Mouse (Mus musculus): ENCODE results near the gene Sept8. TPM values are rescaled to one million over a fixed set of nuclear protein-coding genes. Genes with fewer than 3 reads are reported as not detected.

Gene Sept8
- total RNA-seq, 2 experiments from 2014 or later = 206 to 209 TPM

GRCm38 (mm10) chr11:53566646-53567045, 47.6 kb downstream of the Sept8 start:
- no peak for DNase-seq (ENCODE audit: low spot score in 2 of 2)

- DNase-seq (ENCODE audit: low spot score in 2 of 2) = peak; percentile 95 to 96
Measured at GRCm38 (mm10) chr11:53567224-53568014, 48.4 kb downstream of the Sept8 start, which contains the start of gene Kif3a. Kif3a (plus strand) TSS chr11:53567379.

- DNase-seq (ENCODE audit: low spot score in 2 of 2) = no peak
Measured at GRCm38 (mm10) chr11:53580562-53580961, 61.5 kb downstream of the Sept8 start.

GRCm38 (mm10) chr11:53583151-53583550, 64.1 kb downstream of the Sept8 start:
- no peak for DNase-seq (ENCODE audit: low spot score in 2 of 2)

- peak in 1 of 2 experiments; percentile 46 for DNase-seq (ENCODE audit: low spot score in 2 of 2)
Measured at GRCm38 (mm10) chr11:53584849-53585248, 65.8 kb downstream of the Sept8 start.

GRCm38 (mm10) chr11:53585510-53585909, 66.5 kb downstream of the Sept8 start:
- DNase-seq (ENCODE audit: low spot score in 2 of 2) = no peak

GRCm38 (mm10) chr11:53588279-53588678, 69.2 kb downstream of the Sept8 start:
- DNase-seq (ENCODE audit: low spot score in 2 of 2) = no peak

- DNase-seq (ENCODE audit: low spot score in 2 of 2) = peak; percentile 27 to 35
Measured at GRCm38 (mm10) chr11:53590368-53590768, 71.3 kb downstream of the Sept8 start.

GRCm38 (mm10) chr11:53591116-53591515, 72.1 kb downstream of the Sept8 start:
- DNase-seq (ENCODE audit: low spot score in 2 of 2) = no peak

Other genes starting within 250 kb of the Sept8 start
- gene Hspa4, start 218.8 kb upstream of the Sept8 start, total RNA-seq (2021) = 100 to 1,000 TPM; 177 to 192 TPM
- gene Zcchc10, start 194.6 kb upstream of the Sept8 start, total RNA-seq (2021) = 10 to 100 TPM in 1 of 2 experiments, 1 to 10 TPM in 1; 8.2 to 10.7 TPM
- 100 to 1,000 TPM; 220 to 224 TPM for gene Aff4, start 168.4 kb upstream of the Sept8 start, total RNA-seq (2021)
- gene Leap2, start 96.1 kb upstream of the Sept8 start, total RNA-seq (2021) = not detected
- 100 to 1,000 TPM; 539 to 559 TPM for gene Uqcrq, start 88.4 kb upstream of the Sept8 start, total RNA-seq (2021)
- 1 to 10 TPM in 1 of 2 experiments, under 1 TPM in 1; 0.71 to 1.3 TPM for gene Gdf9, start 88.2 kb upstream of the Sept8 start, total RNA-seq (2021)
- gene Gm10447, start 62.1 kb upstream of the Sept8 start, total RNA-seq (2021) = under 1 TPM in 1 of 2 experiments, not detected in 1; 0.26 TPM
- gene Shroom1, start 62.1 kb upstream of the Sept8 start, total RNA-seq (2021) = 1 to 10 TPM; 4.0 to 4.5 TPM
- gene Gm9837, start 48.8 kb upstream of the Sept8 start, total RNA-seq (2021) = not detected
- 1 to 10 TPM; 2.4 to 2.5 TPM for gene Gm9945, start 39.1 kb upstream of the Sept8 start, total RNA-seq (2021)
- gene Sowaha, start 39.0 kb upstream of the Sept8 start, total RNA-seq (2021) = 100 to 1,000 TPM; 106 to 108 TPM
- 100 to 1,000 TPM; 140 to 149 TPM for gene Kif3a, start 48.1 kb downstream of the Sept8 start, total RNA-seq (2021)
- not detected for gene Il4, start 99.4 kb downstream of the Sept8 start, total RNA-seq (2021)
- gene Il13, start 115.4 kb downstream of the Sept8 start, total RNA-seq (2021) = not detected
- gene Rad50, start 188.1 kb downstream of the Sept8 start, total RNA-seq (2021) = 10 to 100 TPM in 1 of 2 experiments, 1 to 10 TPM in 1; 9.0 to 10.5 TPM
- not detected for gene Il5, start 201.5 kb downstream of the Sept8 start, total RNA-seq (2021)